Mouse (Mus musculus) liver, adult 2 months (tissue): Measurements from ENCODE around the gene Flcn. TPM values are rescaled to one million over a fixed set of nuclear protein-coding genes. Genes with fewer than 3 reads are reported as not detected.

ENCODE experiments used
- DNase-seq: peaks from one replicate; pipeline ENCODE4 v3.0.0-alpha.2; 2011; ENCODE audit warnings: low read depth, low spot score; ENCODE audit errors: extremely low read depth
- H3K27ac ChIP-seq: fragments of 200-500 bp; replicated peaks from 2 replicates; pipeline ENCODE4 v1.5.1; 2012; ENCODE audit warnings: low read depth, mild to moderate bottlenecking, control low read depth, inconsistent platforms, low read length; ENCODE audit not compliant: insufficient read depth
- H3K27me3 ChIP-seq: fragments of 200-500 bp; 2 replicates; pipeline ENCODE4 v1.6.1; 2012; ENCODE audit warnings: mild to moderate bottlenecking, moderate library complexity, low read length, inconsistent platforms; ENCODE audit not compliant: control insufficient read depth, insufficient read depth
- H3K36me3 ChIP-seq: fragments of 200-500 bp; 2 replicates; pipeline ENCODE4 v1.6.1; 2012; ENCODE audit warnings: low read length, inconsistent platforms; ENCODE audit not compliant: control insufficient read depth, insufficient read depth
- H3K4me1 ChIP-seq: fragments of 200-500 bp; 2 replicates; pipeline ENCODE4 v1.6.1; 2011; ENCODE audit warnings: low read length; ENCODE audit not compliant: control insufficient read depth, insufficient read depth
- H3K4me3 ChIP-seq: fragments of 200-500 bp; 2 replicates; pipeline ENCODE4 v1.5.1; 2011; ENCODE audit warnings: low read depth, mild to moderate bottlenecking, control low read depth, low read length, moderate library complexity; ENCODE audit not compliant: insufficient read depth
- H3K79me2 ChIP-seq: fragments of 200-500 bp; 2 replicates; pipeline ENCODE4 v1.6.1; 2012; ENCODE audit warnings: inconsistent platforms, mild to moderate bottlenecking, low read length, moderate library complexity; ENCODE audit not compliant: control insufficient read depth, insufficient read depth
- H3K9ac ChIP-seq: fragments of 200-500 bp; 2 replicates; pipeline ENCODE4 v1.6.1; 2012; ENCODE audit warnings: low read depth, mild to moderate bottlenecking, control low read depth, inconsistent platforms, low read length
- CTCF ChIP-seq: fragments of 200-500 bp; IDR thresholded peaks from 2 replicates; pipeline ENCODE4 v1.5.1; 2011; ENCODE audit warnings: low read depth, low read length, control low read depth
- POLR2A ChIP-seq: fragments of 200-500 bp; IDR thresholded peaks from 2 replicates; pipeline ENCODE4 v1.6.1; 2011; ENCODE audit warnings: low read length, control low read depth; ENCODE audit not compliant: insufficient read depth; ENCODE audit errors: extremely low read depth
- WGBS: fragments of 180-500 bp; shearing (Covaris S2); methylation state at CpG from one replicate; pipeline ENCODE4 v1.1.7; 2018; 5-methylcytosine and 5-hydroxymethylcytosine counted together
- polyA plus RNA-seq: library from polyadenylated mRNA; depleted of rRNA; stranded (reverse); fragments of >200 nt; gene quantifications from 2 replicates; pipeline ENCODE4 v1.2.3, GENCODE M21; 2012
- total RNA-seq: library from RNA; depleted of rRNA; stranded (reverse); fragments of >200 nt; gene quantifications from 2 replicates; pipeline ENCODE4 v1.2.3, GENCODE M21; 2014

The Flcn gene
- total and polyA plus RNA-seq, 2 experiments: 24.6 to 31.4 TPM

DNA sequence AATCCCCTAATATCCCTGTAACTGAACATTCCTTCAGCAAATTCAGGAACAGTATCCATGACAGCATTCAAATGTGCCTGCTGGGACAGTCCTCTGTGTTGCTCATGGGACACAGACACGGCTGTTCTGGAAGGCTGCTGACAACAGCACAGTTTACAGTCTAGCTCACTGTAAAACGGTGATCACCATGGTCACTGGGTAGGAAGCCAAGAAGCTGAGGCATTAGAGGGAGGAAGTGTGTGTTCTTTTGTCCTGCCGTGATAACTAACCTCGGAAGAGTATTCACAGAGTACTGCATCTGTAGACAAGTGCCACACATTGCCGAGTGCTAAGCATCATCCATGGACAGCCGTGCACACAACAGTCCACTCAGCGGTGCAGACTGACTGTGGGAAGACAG lies 39.1 kb downstream of the Flcn start:
- Histone ChIP-seq H3K36me3 (peaks cover 39% of the 10 kb centered on the region), H3K27ac (no peak overlapping the region), H3K4me3 (no peak overlapping the region), H3K9ac (no peak overlapping the region), H3K27me3 (no peaks in the 10 kb centered on the region), H3K4me1 (no peaks in the 10 kb centered on the region), H3K79me2 (no peaks in the 10 kb centered on the region)
- TF ChIP-seq CTCF (no peak), POLR2A (no peak)
- 77% methylated on average over 7 of the region's 7 CpGs for whole genome bisulfite sequencing
- no peak for DNase-seq

DNA sequence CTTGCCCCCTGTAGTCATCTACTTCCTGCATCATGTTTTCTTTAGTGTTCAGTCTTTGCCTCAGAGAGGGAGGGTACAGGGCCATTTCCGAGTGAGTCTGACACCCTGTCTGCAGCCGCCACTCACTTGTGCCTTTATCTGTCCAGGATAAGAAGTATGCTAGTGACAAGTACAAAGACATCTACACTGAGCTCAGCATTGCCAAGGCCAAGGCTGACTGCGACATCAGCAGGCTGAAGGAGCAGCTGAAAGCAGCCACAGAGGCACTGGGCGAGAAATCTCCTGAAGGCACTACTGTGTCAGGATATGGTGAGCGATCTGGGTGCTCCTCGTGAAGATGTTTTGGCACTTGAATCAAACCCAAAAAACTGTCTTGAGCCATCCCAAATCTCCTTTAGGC lies 40.1 kb downstream of the Flcn start:
- no peak overlapping the region for H3K9ac ChIP-seq
- peaks cover 43% of the 10 kb centered on the region for H3K36me3 ChIP-seq
- no peaks in the 10 kb centered on the region for H3K4me1 ChIP-seq
- H3K27me3 ChIP-seq: no peaks in the 10 kb centered on the region
- H3K27ac ChIP-seq: no peak overlapping the region
- TF ChIP-seq CTCF (no peak), POLR2A (no peak)
- H3K4me3 ChIP-seq: no peak overlapping the region
- no peaks in the 10 kb centered on the region for H3K79me2 ChIP-seq
- 91% methylated on average over 6 of the region's 6 CpGs for WGBS
- no peak for DNase-seq

DNA sequence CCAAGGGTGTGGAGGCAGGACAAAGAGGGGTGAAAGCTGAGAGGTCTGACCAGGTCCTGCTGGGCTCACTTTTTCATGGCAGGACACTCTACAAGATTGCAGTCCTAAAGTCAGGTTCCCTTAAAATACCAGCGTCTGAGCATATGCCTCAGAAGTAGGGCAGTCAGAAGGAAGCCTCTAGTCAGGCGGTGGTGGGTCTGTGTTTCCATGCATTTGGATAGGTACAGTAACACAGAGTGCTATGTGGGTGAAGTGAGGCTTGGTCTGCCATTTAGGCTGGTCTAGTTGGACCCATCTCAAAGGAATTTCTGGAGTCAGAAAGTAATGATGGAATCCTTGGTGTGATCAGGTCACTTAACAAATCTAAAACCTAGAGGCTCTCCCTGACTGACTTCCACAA lies 40.5 kb downstream of the Flcn start:
- Histone ChIP-seq H3K27me3 (no peaks in the 10 kb centered on the region), H3K36me3 (peaks cover 47% of the 10 kb centered on the region), H3K79me2 (no peaks in the 10 kb centered on the region), H3K4me3 (no peak overlapping the region), H3K27ac (no peak overlapping the region), H3K4me1 (no peaks in the 10 kb centered on the region), H3K9ac (no peak overlapping the region)
- DNase-seq: no peak
- TF ChIP-seq POLR2A: no peak
- no peak for TF ChIP-seq CTCF
- WGBS: 89% methylated on average over 2 of the region's 2 CpGs

DNA sequence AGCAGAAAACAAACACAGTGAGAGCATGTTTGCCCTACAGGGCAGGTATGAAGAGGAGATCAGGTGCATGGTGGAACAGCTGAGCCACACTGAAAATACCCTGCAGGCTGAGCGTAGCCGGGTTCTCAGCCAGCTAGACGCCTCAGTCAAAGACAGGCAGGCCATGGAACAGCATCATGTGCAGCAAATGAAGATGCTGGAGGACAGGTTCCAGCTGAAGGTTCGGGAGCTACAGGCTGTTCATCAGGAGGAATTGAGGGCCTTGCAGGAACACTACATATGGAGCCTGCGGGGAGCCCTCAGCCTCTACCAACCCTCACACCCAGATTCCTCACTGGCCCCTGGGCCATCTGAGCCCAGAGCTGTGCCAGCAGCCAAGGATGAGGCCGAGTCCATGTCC lies 49.0 kb downstream of the Flcn start:
- Histone ChIP-seq H3K36me3 (peaks cover 27% of the 10 kb centered on the region; the same call in 1 of the 2 replicates), H3K27ac (no peak overlapping the region), H3K4me1 (no peaks in the 10 kb centered on the region), H3K9ac (no peak overlapping the region), H3K27me3 (no peaks in the 10 kb centered on the region), H3K4me3 (no peak overlapping the region), H3K79me2 (no peaks in the 10 kb centered on the region)
- TF ChIP-seq CTCF (no peak), POLR2A (no peak)
- 95% methylated on average over 6 of the region's 6 CpGs for WGBS
- no peak for DNase-seq

- no peaks in the 10 kb centered on the region for H3K79me2 ChIP-seq
- H3K36me3 ChIP-seq: peaks cover 25% of the 10 kb centered on the region
- no peak overlapping the region for H3K9ac ChIP-seq
- WGBS: 64% methylated on average over 2 of the region's 2 CpGs
- no peaks in the 10 kb centered on the region for H3K4me1 ChIP-seq
- no peak for TF ChIP-seq CTCF
- TF ChIP-seq POLR2A: no peak
- no peak overlapping the region for H3K4me3 ChIP-seq
- H3K27ac ChIP-seq: no peak overlapping the region
- DNase-seq: no peak
- no peaks in the 10 kb centered on the region for H3K27me3 ChIP-seq
Observed at GRCm38 (mm10) chr11:59759626-59760025, 50.2 kb downstream of the Flcn start.

GRCm38 (mm10) chr11:59759178-59759577 lies 50.6 kb downstream of the Flcn start:
- Histone ChIP-seq H3K79me2 (no peaks in the 10 kb centered on the region), H3K4me1 (no peaks in the 10 kb centered on the region), H3K9ac (no peak overlapping the region), H3K4me3 (no peak overlapping the region), H3K27ac (no peak overlapping the region), H3K27me3 (no peaks in the 10 kb centered on the region), H3K36me3 (peaks cover 21% of the 10 kb centered on the region)
- 40% methylated on average over 4 of the region's 4 CpGs for WGBS
- TF ChIP-seq CTCF (no peak), POLR2A (no peak)
- DNase-seq: no peak
